Mouse (Mus musculus) liver, adult 2 months (tissue): ENCODE results near the gene Galnt16.

Experiments
- CTCF ChIP-seq: fragments of 200-500 bp; IDR thresholded peaks from 2 replicates; pipeline ENCODE4 v1.5.1; 2011; ENCODE audit warnings: low read depth, low read length, control low read depth
- POLR2A ChIP-seq: fragments of 200-500 bp; IDR thresholded peaks from 2 replicates; pipeline ENCODE4 v1.6.1; 2011; ENCODE audit warnings: low read length, control low read depth; ENCODE audit not compliant: insufficient read depth; ENCODE audit errors: extremely low read depth

DNA sequence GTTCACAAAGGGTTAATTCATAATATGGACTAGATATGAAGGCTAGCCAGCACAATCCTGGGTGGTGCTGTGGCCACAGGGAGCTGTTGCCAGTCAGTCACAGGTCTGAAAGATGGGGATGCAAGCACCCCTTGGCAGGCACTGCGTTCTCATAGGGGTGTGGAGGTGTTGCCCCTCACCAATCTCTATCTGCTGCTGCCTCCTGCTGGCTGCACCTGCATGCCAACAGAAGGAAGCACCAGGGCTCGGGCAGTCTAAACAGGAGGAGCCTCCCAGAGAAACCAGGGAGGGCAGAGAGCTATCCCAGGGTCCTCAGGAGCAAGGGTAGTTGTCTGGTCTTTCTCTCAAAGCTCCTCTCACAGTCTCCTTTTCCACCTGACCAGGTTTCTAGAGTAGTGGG lies 66.9 kb downstream of the Galnt16 start:
- TF ChIP-seq POLR2A = no peak
- no peak for TF ChIP-seq CTCF
